Mouse (Mus musculus) frontal cortex, adult 2 months (tissue): ENCODE results near the gene Papln. TPM values are rescaled to one million over a fixed set of nuclear protein-coding genes. Genes with fewer than 3 reads are reported as not detected.

ENCODE experiments used
- DNase-seq, 2 experiments: peaks; one replicate each; pipeline ENCODE4 v3.0.0; 2022; ENCODE audit warnings: low spot score in 1 of 2; ENCODE audit errors: extremely low spot score in 1 of 2
- polyA plus RNA-seq: library from polyadenylated mRNA; depleted of rRNA; stranded (reverse); fragments of >200 nt; gene quantifications from 2 replicates; pipeline ENCODE4 v1.2.3, GENCODE M21; 2012; rRNA removed

Gene Papln
- polyA plus RNA-seq, 1 experiment = 3.4 TPM

DNA sequence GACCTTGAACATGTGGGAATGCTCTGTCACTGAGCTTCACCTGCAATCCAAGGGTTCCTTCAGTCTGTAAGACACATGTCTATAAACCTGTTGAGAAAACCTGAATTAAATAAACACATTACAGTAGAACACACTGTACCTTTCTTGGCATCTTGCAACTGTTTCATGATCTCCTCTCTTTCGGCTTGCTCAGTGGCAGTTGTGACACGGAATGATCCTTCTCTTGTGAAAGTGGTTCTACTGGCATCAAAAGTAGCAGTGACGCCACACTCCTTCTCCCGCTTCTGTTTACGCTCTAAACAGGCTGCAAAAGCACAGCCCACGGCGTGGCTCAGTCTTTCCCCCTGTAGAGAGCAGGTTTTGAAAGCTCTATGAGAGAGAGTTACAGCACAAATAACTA, 40.2 kb downstream of the Papln start:
- no peak for DNase-seq

- DNase-seq = no peak
These were observed 48.5 kb downstream of the Papln start for GRCm38 (mm10) chr12:83811901-83812300.

GRCm38 (mm10) chr12:83816616-83817015, 53.2 kb downstream of the Papln start:
- no peak for DNase-seq

- no peak for DNase-seq
These were observed 67.0 kb downstream of the Papln start for GRCm38 (mm10) chr12:83830424-83830823.

DNA sequence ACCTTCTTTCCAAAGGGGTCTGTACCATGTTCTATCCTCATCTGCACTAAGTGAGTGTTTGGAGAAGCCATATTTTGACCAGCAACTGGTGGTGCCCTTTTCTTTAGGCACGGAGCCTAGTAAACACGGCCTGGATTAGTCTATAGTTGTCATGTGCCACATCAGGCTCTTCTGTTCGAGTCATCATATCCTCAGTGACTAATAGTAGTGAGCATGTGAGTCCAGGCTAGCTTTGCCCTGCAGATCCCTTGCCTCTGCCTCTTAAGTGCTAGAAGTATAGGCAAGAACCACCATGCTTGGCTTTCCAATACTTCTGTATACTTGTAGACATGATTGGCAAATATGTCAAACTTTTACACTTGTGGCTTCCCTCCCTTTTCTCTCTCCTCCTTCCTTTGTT, 70.5 kb downstream of the Papln start:
- no peak for DNase-seq

DNA sequence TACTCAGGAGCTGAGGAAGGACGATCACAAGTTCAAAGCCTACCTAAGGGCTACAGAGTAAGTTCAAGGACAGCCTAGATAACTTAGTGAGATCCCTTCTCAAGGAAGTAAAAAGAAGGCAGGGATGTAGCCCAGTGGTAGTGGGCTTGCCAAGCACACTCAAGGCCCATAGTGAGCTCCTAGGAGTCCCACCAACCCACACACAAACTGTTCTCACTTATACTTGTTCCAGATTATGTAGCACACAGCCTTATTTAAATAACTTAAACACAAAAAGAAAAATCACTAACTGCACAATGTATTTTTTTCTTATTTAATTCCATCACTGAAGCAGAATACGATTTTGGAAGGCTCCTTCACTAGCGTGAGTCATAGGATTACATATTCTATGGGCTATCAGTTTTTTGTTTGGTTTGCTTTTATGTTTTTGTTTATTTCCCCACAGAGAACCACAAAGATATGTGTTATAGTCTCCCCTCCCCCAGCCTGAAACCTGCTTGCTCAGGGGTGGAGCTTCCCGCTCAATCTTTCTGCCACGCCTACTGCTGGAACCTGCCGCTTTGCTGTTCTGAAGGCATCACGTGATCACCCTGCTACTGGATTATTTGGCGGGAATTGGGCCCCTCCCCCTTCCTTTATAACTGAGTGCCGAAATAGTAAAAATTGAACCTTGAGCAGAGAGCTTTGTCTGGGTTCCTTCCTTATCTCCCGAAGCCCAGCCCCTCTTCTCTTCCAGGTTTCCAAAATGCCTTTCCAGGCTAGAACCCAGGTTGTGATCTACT, 78.2 kb downstream of the Papln start:
- DNase-seq = peak; percentile 18 to 35

Other genes starting within 250 kb of the Papln start
- gene Dcaf4, start 243.2 kb upstream of the Papln start, polyA plus RNA-seq = 35.2 and 37.8 TPM in 2 replicates
- 37.7 and 45.8 TPM in 2 replicates for gene Zfyve1, start 166.4 kb upstream of the Papln start, polyA plus RNA-seq
- 179 and 181 TPM in 2 replicates for gene Rbm25, start 132.4 kb upstream of the Papln start, polyA plus RNA-seq
- gene Psen1, start 75.5 kb upstream of the Papln start, polyA plus RNA-seq = 34.8 and 35.7 TPM in 2 replicates
- gene Numb, start 158.3 kb downstream of the Papln start, polyA plus RNA-seq = 71.7 and 73.3 TPM in 2 replicates
- 11.5 and 12.0 TPM in 2 replicates for gene Riox1, start 187.0 kb downstream of the Papln start, polyA plus RNA-seq
- gene Heatr4, start 221.2 kb downstream of the Papln start, polyA plus RNA-seq = 0.04 and 0.06 TPM in 2 replicates
- gene Acot2, start 224.2 kb downstream of the Papln start, polyA plus RNA-seq = 7.2 and 8.7 TPM in 2 replicates
- gene Acot1, start 245.9 kb downstream of the Papln start, polyA plus RNA-seq = 15.6 and 15.7 TPM in 2 replicates